Mouse (Mus musculus): ENCODE results near the gene Cep135.

Cep135 gene

GRCm38 (mm10) chr5:76661310-76661709 lies 72.8 kb downstream of the Cep135 start:
- TF ChIP-seq GATA4 (IDR thresholded peaks at IDR 0.05; ENCODE audit: insufficient replicate concordance, low read length): no peak

DNA sequence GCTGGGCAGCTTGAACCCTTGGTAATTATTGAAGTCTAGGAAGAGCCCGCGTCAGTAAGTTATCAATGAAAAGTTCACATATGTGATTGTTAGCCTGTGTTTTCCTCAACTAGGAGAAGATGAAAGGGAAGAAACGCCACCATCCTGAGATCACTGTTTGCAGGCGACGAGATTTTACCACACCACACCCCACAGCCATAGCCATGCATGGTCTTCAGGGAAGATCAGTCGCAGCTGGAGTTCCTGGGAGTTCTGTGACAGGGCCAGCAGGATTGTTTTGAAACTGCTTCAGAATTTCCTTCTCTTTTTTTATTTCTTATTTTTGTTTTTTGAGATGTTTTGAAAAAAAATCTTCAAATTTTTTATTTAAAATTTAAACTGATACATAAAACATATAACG lies 76.4 kb downstream of the Cep135 start:
- TF ChIP-seq GATA4 (IDR thresholded peaks at IDR 0.05; ENCODE audit: insufficient replicate concordance, low read length): no peak

GRCm38 (mm10) chr5:76665421-76665820 lies 76.9 kb downstream of the Cep135 start:
- no peak for TF ChIP-seq GATA4 (IDR thresholded peaks at IDR 0.05; ENCODE audit: insufficient replicate concordance, low read length)

DNA sequence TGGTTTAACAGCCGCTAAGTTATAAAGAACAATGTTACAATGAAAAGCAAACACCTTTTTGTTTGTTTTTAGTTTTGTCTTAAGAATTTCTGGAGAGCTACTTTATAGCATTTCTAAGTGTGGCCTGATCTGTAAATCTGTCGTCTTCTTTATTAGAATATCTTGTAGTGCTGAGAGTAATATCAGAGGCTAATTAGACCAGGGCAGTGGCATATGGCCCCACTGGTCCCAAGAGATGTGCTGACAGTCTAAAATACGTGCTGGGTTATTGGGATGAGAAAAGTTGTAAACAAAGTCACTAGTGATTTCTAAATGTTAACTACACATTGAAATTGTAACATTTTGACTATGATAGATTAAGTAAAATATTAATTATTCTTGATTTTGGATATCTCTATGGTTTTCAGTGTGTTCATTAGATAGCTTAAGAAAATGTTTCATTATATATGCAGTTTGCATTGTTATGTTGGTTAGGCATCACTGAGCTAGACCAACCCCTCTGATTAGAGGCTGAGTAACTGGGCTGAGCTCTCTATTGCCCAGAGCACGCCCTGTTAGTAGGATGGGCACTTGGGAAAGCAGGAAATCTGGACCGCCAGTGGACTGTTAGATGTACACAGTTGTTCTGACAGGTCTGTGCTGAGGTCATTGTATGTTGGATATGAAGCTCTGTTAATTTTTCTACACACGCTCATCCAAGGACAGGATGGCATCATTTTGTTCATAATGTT lies 77.7 kb downstream of the Cep135 start:
- no peak for TF ChIP-seq GATA4 (IDR thresholded peaks at IDR 0.05; ENCODE audit: insufficient replicate concordance, low read length)

- no peak for TF ChIP-seq GATA4 (IDR thresholded peaks at IDR 0.05; ENCODE audit: insufficient replicate concordance, low read length)
Observed at GRCm38 (mm10) chr5:76668118-76668517, 79.6 kb downstream of the Cep135 start.

- TF ChIP-seq GATA4 (IDR thresholded peaks at IDR 0.05; ENCODE audit: insufficient replicate concordance, low read length): no peak
Observed at GRCm38 (mm10) chr5:76668547-76668946, 80.0 kb downstream of the Cep135 start.

GRCm38 (mm10) chr5:76670183-76670582 lies 81.7 kb downstream of the Cep135 start:
- TF ChIP-seq GATA4 (IDR thresholded peaks at IDR 0.05; ENCODE audit: insufficient replicate concordance, low read length): no peak

DNA sequence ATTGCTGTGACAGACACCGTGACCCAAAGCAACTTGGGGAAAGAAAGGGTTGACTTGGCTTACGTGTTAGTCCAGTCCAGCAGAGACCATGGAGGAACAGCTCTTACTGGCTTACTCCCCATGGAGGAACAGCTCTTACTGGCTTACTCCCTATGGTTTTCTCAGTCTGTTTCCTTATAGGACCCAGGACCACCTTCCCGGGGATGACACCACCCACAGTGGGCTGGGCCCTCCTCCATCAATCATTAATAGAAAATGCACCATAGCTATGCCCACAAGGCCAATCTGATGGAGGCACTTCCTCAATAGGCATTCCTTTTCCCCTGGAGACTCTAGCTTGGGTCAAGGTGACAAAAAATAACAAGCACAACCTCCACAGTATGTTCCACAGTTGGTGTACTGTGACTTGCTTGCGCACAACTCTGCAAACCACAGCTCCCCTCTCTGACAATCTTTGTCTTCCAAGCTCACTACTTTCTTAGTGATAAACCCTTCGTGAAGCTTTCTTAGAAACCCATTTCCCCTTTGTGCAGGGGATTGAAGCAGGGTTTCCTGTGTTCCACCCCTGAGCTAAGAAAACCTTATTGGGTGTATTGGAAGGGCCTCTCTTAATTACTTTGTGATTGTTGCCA lies 85.6 kb downstream of the Cep135 start:
- TF ChIP-seq GATA4 (IDR thresholded peaks at IDR 0.05; ENCODE audit: insufficient replicate concordance, low read length): no peak

- no peak for TF ChIP-seq GATA4 (IDR thresholded peaks at IDR 0.05; ENCODE audit: insufficient replicate concordance, low read length)
Observed at GRCm38 (mm10) chr5:76675369-76675768, 86.9 kb downstream of the Cep135 start.

- TF ChIP-seq GATA4 (IDR thresholded peaks at IDR 0.05; ENCODE audit: insufficient replicate concordance, low read length): no peak
Observed at GRCm38 (mm10) chr5:76680959-76681358, 92.5 kb downstream of the Cep135 start.

DNA sequence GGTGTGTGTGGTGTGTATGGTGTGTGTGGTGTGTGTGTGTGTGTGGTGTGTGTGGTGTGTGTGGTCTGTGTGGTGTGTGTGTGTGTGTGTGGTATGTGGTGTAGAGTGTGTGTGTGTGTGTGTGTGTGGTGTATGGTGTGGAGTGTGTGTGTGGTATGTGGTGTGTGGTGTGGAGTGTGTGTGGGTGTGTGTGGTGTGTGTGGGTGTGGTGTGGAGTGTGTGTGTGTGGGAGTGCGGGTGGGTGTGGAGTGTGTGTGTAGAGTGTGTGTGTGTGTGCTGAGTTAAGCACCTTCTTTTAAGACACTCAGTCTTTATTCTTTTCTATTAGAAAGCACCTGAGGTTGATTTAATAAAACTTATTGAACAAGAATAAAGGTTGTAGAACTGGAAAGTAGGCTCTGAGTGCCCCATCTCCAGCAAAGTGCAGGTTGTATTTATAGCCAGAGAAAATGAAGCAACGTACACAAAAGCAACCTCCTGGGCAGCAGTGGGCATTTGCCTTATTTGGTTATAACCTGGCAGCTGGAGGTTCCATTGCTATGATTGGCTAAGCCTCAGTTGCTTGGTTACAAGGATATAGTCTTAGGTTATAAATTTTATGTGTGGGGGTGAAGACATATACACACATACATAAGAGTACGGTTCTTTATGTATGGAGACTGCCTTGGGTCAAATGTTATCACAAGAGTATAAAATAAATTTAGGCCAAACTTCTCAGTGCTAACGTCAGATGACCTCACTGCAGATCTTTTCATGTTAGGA lies 93.6 kb downstream of the Cep135 start:
- TF ChIP-seq GATA4 (IDR thresholded peaks at IDR 0.05; ENCODE audit: insufficient replicate concordance, low read length): no peak

DNA sequence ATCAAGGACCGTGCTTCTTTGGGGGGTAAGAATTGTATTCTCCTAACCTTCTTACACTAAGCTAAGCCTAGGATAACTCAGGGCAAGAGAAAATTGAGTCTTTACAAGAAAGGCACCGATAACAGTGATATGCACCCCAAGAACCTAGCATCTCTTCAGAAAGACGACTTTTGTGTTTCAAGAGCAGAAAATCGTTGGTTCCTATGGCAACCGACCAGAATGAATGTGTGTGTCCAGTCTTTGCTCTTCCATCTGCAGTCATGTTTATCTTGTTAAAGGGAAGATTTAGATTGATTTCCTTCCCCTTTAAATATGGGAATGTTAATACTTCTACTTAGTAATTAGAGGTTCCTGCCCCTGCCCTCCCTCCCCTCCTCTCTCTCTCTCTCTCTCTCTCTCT lies 95.0 kb downstream of the Cep135 start:
- no peak for TF ChIP-seq GATA4 (IDR thresholded peaks at IDR 0.05; ENCODE audit: insufficient replicate concordance, low read length)

- TF ChIP-seq GATA4 (IDR thresholded peaks at IDR 0.05; ENCODE audit: insufficient replicate concordance, low read length): no peak
Observed at GRCm38 (mm10) chr5:76684658-76685605, 96.4 kb downstream of the Cep135 start.

GRCm38 (mm10) chr5:76687961-76688600 lies 99.6 kb downstream of the Cep135 start:
- TF ChIP-seq GATA4 (IDR thresholded peaks at IDR 0.05; ENCODE audit: insufficient replicate concordance, low read length): no peak

Measured in liver, adult (tissue).